Mouse (Mus musculus) layer of hippocampus, adult 11-12 months (tissue): ENCODE data around the gene Gpr141.
"Not testable (repeated sequence)": the region's sequence is repeated elsewhere in the genome, so short reads cannot be mapped to it uniquely, and the experiment has no call there.

Experiments used
- DNase-seq: peaks from one replicate; pipeline ENCODE4 v3.0.0; 2022; ENCODE audit warnings: low spot score

The Gpr141 gene

GRCm38 (mm10) chr13:19824071-19824470 lies at the start of gene Gpr141:
Gene Gpr141, minus strand, starts transcription at chr13:19824257.
- DNase-seq, result no peak

- DNase-seq, result no peak
Measured at GRCm38 (mm10) chr13:19864241-19864640, 40.2 kb upstream of the Gpr141 start.

- DNase-seq, result no peak
Measured at GRCm38 (mm10) chr13:19854629-19855333, 30.7 kb upstream of the Gpr141 start.

- no peak for DNase-seq
Measured at GRCm38 (mm10) chr13:19854049-19854448, 30.0 kb upstream of the Gpr141 start.

GRCm38 (mm10) chr13:19843448-19843847 lies 19.4 kb upstream of the Gpr141 start:
- DNase-seq, result no peak

GRCm38 (mm10) chr13:19842707-19843106 lies 18.6 kb upstream of the Gpr141 start:
- no peak for DNase-seq

- no peak for DNase-seq
Measured at GRCm38 (mm10) chr13:19841615-19842014, 17.6 kb upstream of the Gpr141 start.

GRCm38 (mm10) chr13:19840206-19840605 lies 16.1 kb upstream of the Gpr141 start:
- no peak for DNase-seq

- no peak for DNase-seq
Measured at GRCm38 (mm10) chr13:19830560-19830959, 6.5 kb upstream of the Gpr141 start.

GRCm38 (mm10) chr13:19828095-19828494 lies 4.0 kb upstream of the Gpr141 start:
- no peak for DNase-seq

- no peak for DNase-seq
Measured at GRCm38 (mm10) chr13:19821639-19822038, 2.4 kb downstream of the Gpr141 start.

GRCm38 (mm10) chr13:19819926-19820325 lies 4.1 kb downstream of the Gpr141 start:
- no peak for DNase-seq

- no peak for DNase-seq
Measured at GRCm38 (mm10) chr13:19819243-19819642, 4.8 kb downstream of the Gpr141 start.

GRCm38 (mm10) chr13:19794942-19795341 lies 29.1 kb downstream of the Gpr141 start:
- DNase-seq, result no peak

- no peak for DNase-seq
Measured at GRCm38 (mm10) chr13:19794486-19794885, 29.6 kb downstream of the Gpr141 start.

GRCm38 (mm10) chr13:19793761-19794160 lies 30.3 kb downstream of the Gpr141 start:
- DNase-seq, result no peak

GRCm38 (mm10) chr13:19787946-19788345 lies 36.1 kb downstream of the Gpr141 start:
- DNase-seq, result not testable (repeated sequence)

- DNase-seq, result no peak
Measured at GRCm38 (mm10) chr13:19770163-19770562, 53.9 kb downstream of the Gpr141 start.

- DNase-seq, result no peak
Measured at GRCm38 (mm10) chr13:19767202-19767601, 56.9 kb downstream of the Gpr141 start.

- DNase-seq, result no peak
Measured at GRCm38 (mm10) chr13:19764276-19764675, 59.8 kb downstream of the Gpr141 start.

GRCm38 (mm10) chr13:19763211-19763610 lies 60.8 kb downstream of the Gpr141 start:
- DNase-seq, result no peak

- no peak for DNase-seq
Measured at GRCm38 (mm10) chr13:19745741-19746140, 78.3 kb downstream of the Gpr141 start.

- no peak for DNase-seq
Measured at GRCm38 (mm10) chr13:19744536-19744935, 79.5 kb downstream of the Gpr141 start.

- DNase-seq, result no peak
Measured at GRCm38 (mm10) chr13:19734597-19734996, 89.5 kb downstream of the Gpr141 start.
